Mouse (Mus musculus) frontal cortex, postnatal 36 days (tissue): ENCODE measurements around the gene Rnf207.

Experiments used
- DNase-seq, 2 experiments: peaks; one replicate each; pipeline ENCODE4 v3.0.0; 2022; ENCODE audit warnings: low spot score in 2 of 2

Gene Rnf207

GRCm38 (mm10) chr4:152328691-152329090 is 9.9 kb upstream of the Rnf207 start:
- DNase-seq, result no peak

- no peak for DNase-seq
Measured at GRCm38 (mm10) chr4:152326543-152326942, 7.8 kb upstream of the Rnf207 start.

- peak; percentile 94 to 97 for DNase-seq
Measured at GRCm38 (mm10) chr4:152325574-152326411, 7.0 kb upstream of the Rnf207 start, which contains the start of gene Rpl22. Gene Rpl22 (plus strand): TSS chr4:152325742.

- DNase-seq, result no peak
Measured at GRCm38 (mm10) chr4:152324641-152325562, 6.1 kb upstream of the Rnf207 start.

GRCm38 (mm10) chr4:152321464-152321863 is 2.7 kb upstream of the Rnf207 start:
- DNase-seq, result no peak

GRCm38 (mm10) chr4:152317631-152318033 is 1.2 kb downstream of the Rnf207 start:
- no peak for DNase-seq

GRCm38 (mm10) chr4:152315498-152316213 is 3.1 kb downstream of the Rnf207 start:
- DNase-seq, result peak in 1 of 2 experiments; percentile 26

GRCm38 (mm10) chr4:152313934-152314333 is 4.9 kb downstream of the Rnf207 start:
- DNase-seq, result no peak

- peak in 1 of 2 experiments; percentile 35 for DNase-seq
Measured at GRCm38 (mm10) chr4:152313211-152313632, 5.6 kb downstream of the Rnf207 start.

GRCm38 (mm10) chr4:152312186-152312585 is 6.6 kb downstream of the Rnf207 start:
- DNase-seq, result no peak

- DNase-seq, result no peak
Measured at GRCm38 (mm10) chr4:152307542-152307941, 11.3 kb downstream of the Rnf207 start.

GRCm38 (mm10) chr4:152305991-152306390 is 12.8 kb downstream of the Rnf207 start:
- DNase-seq, result no peak

GRCm38 (mm10) chr4:152304685-152305084 is 14.1 kb downstream of the Rnf207 start:
- DNase-seq, result no peak

- DNase-seq, result no peak
Measured at GRCm38 (mm10) chr4:152303172-152303571, 15.6 kb downstream of the Rnf207 start.

- DNase-seq, result no peak
Measured at GRCm38 (mm10) chr4:152302012-152302411, 16.8 kb downstream of the Rnf207 start.

GRCm38 (mm10) chr4:152300375-152300774 is 18.4 kb downstream of the Rnf207 start:
- no peak for DNase-seq

- DNase-seq, result no peak
Measured at GRCm38 (mm10) chr4:152298836-152299235, 20.0 kb downstream of the Rnf207 start.

GRCm38 (mm10) chr4:152296874-152297861 is 21.6 kb downstream of the Rnf207 start, which contains the start of gene Icmt:
Gene Icmt (plus strand): TSS chr4:152297227.
- peak; percentile 98 to 99 for DNase-seq

GRCm38 (mm10) chr4:152296371-152296770 is 22.4 kb downstream of the Rnf207 start:
- no peak for DNase-seq

GRCm38 (mm10) chr4:152295916-152296315 is 22.9 kb downstream of the Rnf207 start:
- DNase-seq, result no peak
